Mouse (Mus musculus) limb, embryonic 14.5 days (tissue): Measurements from ENCODE around the gene Capns1. TPM values are rescaled to one million over a fixed set of nuclear protein-coding genes. Genes with fewer than 3 reads are reported as not detected.

Experiments used
- ATAC-seq: fragments of 200-750 bp; cut with Nextera tagmentation; 2 replicates; pipeline ENCODE4 v1.8.0; 2017; ENCODE audit warnings: low read depth, moderate number of reproducible peaks, moderate TSS enrichment; ENCODE audit not compliant: low FRiP score
- DNase-seq: peaks from one replicate; pipeline ENCODE4 v3.0.0-alpha.2; 2015; ENCODE audit warnings: low spot score
- H3K27ac ChIP-seq: fragments of 300-500 bp; sonication (generic); replicated peaks from 2 replicates; pipeline ENCODE4 v1.5.1; 2014; ENCODE audit warnings: low read depth, mild to moderate bottlenecking, low read length, moderate library complexity, mixed read lengths
- H3K27me3 ChIP-seq: fragments of 300-500 bp; sonication (generic); 2 replicates; pipeline ENCODE4 v1.6.1; 2014; ENCODE audit warnings: low read length, mixed read lengths; ENCODE audit not compliant: control insufficient read depth, insufficient read depth
- H3K36me3 ChIP-seq: fragments of 300-500 bp; sonication (generic); 2 replicates; pipeline ENCODE4 v1.6.1; 2014; ENCODE audit warnings: mild to moderate bottlenecking, low read length, moderate library complexity, mixed read lengths; ENCODE audit not compliant: control insufficient read depth, insufficient read depth
- H3K4me1 ChIP-seq: fragments of 300-500 bp; sonication (generic); 2 replicates; pipeline ENCODE4 v1.6.1; 2014; ENCODE audit warnings: antibody characterized with exemption, low read length, mixed read lengths; ENCODE audit not compliant: control insufficient read depth, insufficient read depth
- H3K4me2 ChIP-seq: fragments of 300-500 bp; sonication (generic); replicated peaks from 2 replicates; pipeline ENCODE4 v1.6.1; 2014; ENCODE audit warnings: low read depth, mild to moderate bottlenecking, low read length, moderate library complexity; ENCODE audit not compliant: severe bottlenecking
- H3K4me3 ChIP-seq: fragments of 300-500 bp; sonication (generic); replicated peaks from 2 replicates; pipeline ENCODE4 v1.5.1; 2014; ENCODE audit warnings: low read length
- H3K9ac ChIP-seq: fragments of 300-500 bp; sonication (generic); 2 replicates; pipeline ENCODE4 v1.6.1; 2014; ENCODE audit warnings: mild to moderate bottlenecking, low read depth, low read length, moderate library complexity; ENCODE audit not compliant: severe bottlenecking
- H3K9me3 ChIP-seq: fragments of 300-500 bp; sonication (generic); 2 replicates; pipeline ENCODE4 v1.6.1; 2016; ENCODE audit warnings: low read length; ENCODE audit not compliant: control insufficient read depth
- POLR2A ChIP-seq: fragments of 200-500 bp; IDR thresholded peaks from 2 replicates; pipeline ENCODE4 v1.8.0; 2012; ENCODE audit warnings: inconsistent platforms, mild to moderate bottlenecking, moderate library complexity, borderline replicate concordance; ENCODE audit not compliant: insufficient read depth, insufficient read length; ENCODE audit errors: extremely low read depth
- WGBS: fragments of 180-500 bp; shearing (Covaris S2); extraction: QIAGEN DNeasy Blood & Tissue Kit; methylation state at CpG from one replicate; pipeline ENCODE4 v1.1.7; 2014; 5-methylcytosine and 5-hydroxymethylcytosine counted together
- polyA plus RNA-seq, 2 experiments: library from polyadenylated mRNA; depleted of rRNA in 1 of 2; stranded (reverse) in 1 of 2; unstranded in 1 of 2; fragments of >200 nt; fragmentation: Nextera tagmentation in 1 of 2; extraction: Ambion mirVana in 1 of 2; gene quantifications; 2 replicates each; pipeline versions ENCODE4 v1.2.1 to v1.2.3; 2012 to 2014

Gene Capns1
- polyA plus RNA-seq, 2 experiments: 117 to 392 TPM

- WGBS: 2% methylated on average over 26 of the region's 26 CpGs
- peak; percentile 45 for ATAC-seq
Observed at GRCm38 (mm10) chr7:30193581-30194100, 5.0 kb downstream of the Capns1 start.

DNA sequence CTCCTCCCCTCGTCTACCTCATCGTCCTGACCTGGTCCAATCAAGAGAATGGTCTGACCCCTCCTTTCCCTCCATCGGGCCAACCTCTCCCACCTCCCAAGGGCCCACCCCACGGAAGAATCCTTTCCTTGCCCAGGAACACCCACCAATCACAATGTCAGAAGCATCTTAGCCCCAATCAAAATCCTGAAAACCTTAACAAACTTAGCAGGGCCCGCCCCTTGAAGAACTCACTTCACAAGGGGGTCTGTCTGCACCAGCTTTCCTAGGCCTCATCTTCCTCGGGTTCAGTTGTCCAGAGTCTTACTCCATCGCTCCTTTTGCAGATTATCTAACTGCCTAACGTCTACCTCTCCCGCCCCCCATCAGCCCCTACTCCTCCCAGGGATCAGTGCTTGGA, 5.6 kb downstream of the Capns1 start:
- WGBS: 19% methylated on average over 8 of the region's 9 CpGs
- H3K4me1 ChIP-seq: peaks cover 14% of the 10 kb centered on the region
- H3K36me3 ChIP-seq: peaks cover 42% of the 10 kb centered on the region
- no peak for ATAC-seq
- peak overlapping the region; percentile 81 for H3K4me2 ChIP-seq
- H3K27me3 ChIP-seq: no peaks in the 10 kb centered on the region
- H3K27ac ChIP-seq: no peak overlapping the region
- TF ChIP-seq POLR2A: no peak
- H3K9ac ChIP-seq: peak overlapping the region; percentile 77
- peak; percentile 21 for DNase-seq
- H3K4me3 ChIP-seq: peak overlapping the region; percentile 85
- H3K9me3 ChIP-seq: no peaks in the 10 kb centered on the region

More at GRCm38 (mm10) chr7:30193581-30194100, 5.0 kb downstream of the Capns1 start:
- Histone ChIP-seq H3K4me1 (peaks cover 14% of the 10 kb centered on the region), H3K9me3 (no peaks in the 10 kb centered on the region), H3K27me3 (no peaks in the 10 kb centered on the region), H3K36me3 (peaks cover 36% of the 10 kb centered on the region), H3K4me2 (peak overlapping the region; percentile 81), H3K27ac (peak overlapping the region; percentile 82), H3K4me3 (peak overlapping the region; percentile 85), H3K9ac (peak overlapping the region; percentile 77)
- DNase-seq: peak; percentile 82
- TF ChIP-seq POLR2A: no peak

- peaks cover 14% of the 10 kb centered on the region for H3K4me1 ChIP-seq
- no peak for ATAC-seq
- no peak for DNase-seq
- H3K4me2 ChIP-seq: 0 out of 2 replicates have a peak overlapping the region, but pooled peaks have one; percentile 81
- no peaks in the 10 kb centered on the region for H3K27me3 ChIP-seq
- no peak overlapping the region for H3K9ac ChIP-seq
- peak overlapping the region; percentile 85; the same call in 1 of the 2 replicates for H3K4me3 ChIP-seq
- no peaks in the 10 kb centered on the region for H3K9me3 ChIP-seq
- no peak for TF ChIP-seq POLR2A
- H3K36me3 ChIP-seq: peaks cover 51% of the 10 kb centered on the region
- no peak overlapping the region for H3K27ac ChIP-seq
- WGBS: 89% methylated on average over 12 of the region's 12 CpGs
Observed at GRCm38 (mm10) chr7:30192088-30192487, 6.5 kb downstream of the Capns1 start.

GRCm38 (mm10) chr7:30189116-30189491, 9.5 kb downstream of the Capns1 start:
- H3K27me3 ChIP-seq: no peaks in the 10 kb centered on the region
- H3K4me3 ChIP-seq: no peak overlapping the region
- H3K9me3 ChIP-seq: no peaks in the 10 kb centered on the region
- no peak overlapping the region for H3K9ac ChIP-seq
- H3K4me2 ChIP-seq: no peak overlapping the region
- H3K36me3 ChIP-seq: peaks cover 70% of the 10 kb centered on the region
- DNase-seq (no peak), ATAC-seq (no peak)
- TF ChIP-seq POLR2A: no peak
- WGBS: 80% methylated on average over 4 of the region's 4 CpGs
- no peak overlapping the region for H3K27ac ChIP-seq
- H3K4me1 ChIP-seq: peaks cover 13% of the 10 kb centered on the region

GRCm38 (mm10) chr7:30188344-30189115, 10.1 kb downstream of the Capns1 start:
- Histone ChIP-seq H3K4me2 (no peak overlapping the region), H3K9ac (no peak overlapping the region), H3K4me3 (no peak overlapping the region), H3K36me3 (peaks cover 70% of the 10 kb centered on the region), H3K4me1 (peaks cover 15% of the 10 kb centered on the region), H3K27me3 (no peaks in the 10 kb centered on the region), H3K9me3 (no peaks in the 10 kb centered on the region), H3K27ac (no peak overlapping the region)
- WGBS: 69% methylated on average over 12 of the region's 12 CpGs
- no peak for ATAC-seq
- no peak for DNase-seq
- no peak for TF ChIP-seq POLR2A
